Mouse (Mus musculus) small intestine, adult 10 weeks (tissue): ENCODE results near the gene Azi2. TPM values are rescaled to one million over a fixed set of nuclear protein-coding genes. Genes with fewer than 3 reads are reported as not detected.

ENCODE experiments used
- polyA plus RNA-seq: library from polyadenylated mRNA; stranded (reverse); fragments of 350-450 nt; fragmentation: Illumina TruSeq; extraction: RNeasy Lipid Tissue Mini Kit (QIAGEN cat#74804); gene quantifications from one replicate; pipeline ENCODE4 v1.2.3, GENCODE M21; 2014; ENCODE audit warnings: low replicate concordance

Azi2 gene
- polyA plus RNA-seq, result 272 TPM

DNA sequence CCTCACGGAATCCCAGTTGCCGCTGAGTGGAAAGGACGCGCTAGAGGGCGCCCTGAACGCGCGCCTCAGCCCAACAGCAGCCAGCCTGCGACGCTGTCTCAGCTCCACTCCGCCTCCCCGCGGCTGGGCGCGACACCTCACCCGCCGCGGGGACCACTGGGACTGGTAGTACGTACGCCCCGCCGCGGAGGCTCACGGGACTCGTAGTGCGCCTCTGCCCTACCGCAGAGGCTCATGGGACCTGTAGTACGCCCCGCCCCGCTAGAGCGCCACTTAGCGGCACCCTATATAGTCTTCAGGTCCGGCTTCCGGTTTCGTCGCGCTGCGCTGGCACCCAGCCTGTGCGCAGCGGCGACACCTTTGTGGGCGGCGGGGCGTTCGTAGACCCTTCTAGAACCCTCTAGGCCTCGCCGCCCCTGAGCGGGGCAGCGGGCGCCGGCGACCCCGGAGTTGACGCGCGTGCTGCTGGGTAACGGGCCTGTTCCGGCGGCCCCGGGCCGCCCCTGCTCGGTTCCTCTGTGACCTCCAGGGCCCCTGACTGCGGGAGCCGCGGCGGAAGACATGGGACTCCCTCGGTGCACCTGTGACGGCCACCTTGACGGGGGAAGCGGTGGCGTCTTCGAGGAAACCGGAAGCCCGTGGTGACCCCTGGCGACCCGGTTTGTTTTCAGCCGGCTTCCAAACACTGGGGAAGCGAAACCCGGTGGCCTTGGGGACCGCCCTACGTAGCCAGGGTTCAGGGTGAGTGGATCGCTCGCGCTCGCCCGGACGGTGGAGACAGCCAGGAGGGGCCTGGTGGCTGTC is at the start of gene Azi2:
Gene Azi2 (plus strand): TSS at position 282 of the 804 bp plus-strand sequence.

Other genes with a start within 250 kb of the Azi2 start
- gene Cmc1, start 109.7 kb downstream of the Azi2 start, polyA plus RNA-seq, result 123 TPM